Mouse (Mus musculus): Measurements from ENCODE around the gene Chd9.

- no peak for TF ChIP-seq CTCF (conservative IDR thresholded peaks at IDR 0.05; ENCODE audit: insufficient read depth, insufficient read length, low read depth, low read length)
- no peak for TF ChIP-seq POLR2A (IDR thresholded peaks at IDR 0.05; ENCODE audit: low read depth, low read length)
These were observed 50.4 kb downstream of the Chd9 start for GRCm38 (mm10) chr8:90878551-90878950.
